Mouse (Mus musculus) megakaryocyte, embryonic 14.5 days (primary cell): ENCODE measurements at regions not wholly inside any gene's neighbourhood (a gene's known extent, or its start where the extent isn't known, plus 50 kb on each side); places are given as distances from the start of the nearest gene placed in this dataset.

Source experiments
- FLI1 ChIP-seq: IDR thresholded peaks from 2 replicates; pipeline ENCODE4 v1.6.1; 2012; ENCODE audit warnings: low read length, inconsistent platforms, mixed read lengths
- GATA1 ChIP-seq: IDR thresholded peaks from 3 replicates; pipeline ENCODE4 v1.6.1; 2012; ENCODE audit warnings: mixed read lengths, low read length, inconsistent platforms, borderline replicate concordance

GRCm38 (mm10) chr5:148641652-148642395, 89.2 kb upstream of the Ubl3 start:
- TF ChIP-seq GATA1 (no peak), FLI1 (no peak)
